Mouse (Mus musculus): ENCODE measurements around the gene Bnc2.
A peak's percentile ranks its signal among the peaks of the same experiment; 100 is the strongest.

Gene Bnc2

DNA sequence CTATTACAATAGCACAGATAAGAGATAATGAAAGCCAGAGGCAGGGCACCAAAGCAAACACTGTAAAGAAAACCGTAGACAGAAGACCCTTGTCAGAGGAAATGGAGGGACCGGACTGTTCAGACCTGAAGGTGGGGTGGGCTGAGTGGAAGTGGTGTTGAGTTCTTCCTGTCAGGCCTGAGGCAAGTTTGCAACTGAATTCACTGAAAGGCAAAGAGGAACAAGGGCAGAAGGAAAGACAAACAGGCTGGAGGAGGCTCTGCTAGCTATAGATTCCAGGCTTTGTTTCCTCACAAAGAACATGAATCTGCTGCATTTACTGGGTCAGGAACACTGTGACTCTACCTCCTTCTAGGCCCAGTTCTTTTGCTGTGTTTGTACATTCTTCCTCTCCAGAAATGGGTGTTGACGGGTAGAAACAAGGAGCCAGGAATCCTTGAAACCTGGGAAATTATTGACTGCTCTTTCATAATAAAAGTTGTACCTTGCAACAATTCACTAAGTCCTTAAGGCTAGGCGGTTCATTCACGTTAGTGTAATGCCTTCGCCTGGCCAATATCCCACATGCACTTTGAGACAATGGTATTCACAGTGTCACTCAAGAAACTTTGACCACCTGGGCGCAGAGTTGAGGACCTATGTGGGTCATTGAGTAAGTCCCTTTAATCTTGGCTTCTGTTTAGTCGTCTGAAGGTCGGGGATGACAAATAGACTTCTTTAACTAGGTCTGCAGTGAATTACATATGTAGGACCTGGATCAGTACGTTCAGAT lies 445.7 kb downstream of the Bnc2 start:
- peak in 1 of 2 experiments; percentile 42 for DNase-seq (ENCODE audit: inconsistent age in 2 of 2, low spot score in 1 of 2)

DNA sequence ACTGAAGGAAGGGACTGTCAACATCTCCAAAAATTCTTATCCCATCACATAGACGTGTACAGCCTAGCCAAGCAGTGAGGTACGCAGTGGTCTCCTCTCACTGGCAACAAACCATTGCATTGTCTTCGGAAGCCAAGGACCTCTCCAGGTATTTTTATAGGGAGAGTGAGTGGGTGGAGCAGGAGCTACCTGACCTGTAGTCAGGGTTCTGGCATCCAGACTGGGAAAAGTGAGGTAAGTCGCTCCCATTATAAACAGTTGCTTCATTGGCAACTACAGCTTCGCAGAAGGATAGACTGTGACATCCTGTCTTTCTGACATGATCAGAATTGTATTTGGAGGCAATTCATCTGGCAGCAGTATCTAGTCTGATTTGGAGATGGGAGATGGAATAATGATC lies 446.5 kb downstream of the Bnc2 start:
- DNase-seq (ENCODE audit: inconsistent age in 2 of 2, low spot score in 1 of 2): no peak
